Mouse (Mus musculus) neural tube, embryonic 10.5 days (tissue): ENCODE measurements at regions not wholly inside any gene's neighbourhood (a gene's known extent, or its start where the extent isn't known, plus 50 kb on each side); places are given as distances from the start of the nearest gene placed in this dataset.
A peak's percentile ranks its signal among the peaks of the same experiment; 100 is the strongest.
"Not testable (repeated sequence)": the region's sequence is repeated elsewhere in the genome, so short reads cannot be mapped to it uniquely, and the experiment has no call there.

Experiments
- DNase-seq: peaks from one replicate; pipeline ENCODE4 v3.0.0-alpha.2; 2017; ENCODE audit warnings: low spot score; ENCODE audit errors: extremely low spot score

DNA sequence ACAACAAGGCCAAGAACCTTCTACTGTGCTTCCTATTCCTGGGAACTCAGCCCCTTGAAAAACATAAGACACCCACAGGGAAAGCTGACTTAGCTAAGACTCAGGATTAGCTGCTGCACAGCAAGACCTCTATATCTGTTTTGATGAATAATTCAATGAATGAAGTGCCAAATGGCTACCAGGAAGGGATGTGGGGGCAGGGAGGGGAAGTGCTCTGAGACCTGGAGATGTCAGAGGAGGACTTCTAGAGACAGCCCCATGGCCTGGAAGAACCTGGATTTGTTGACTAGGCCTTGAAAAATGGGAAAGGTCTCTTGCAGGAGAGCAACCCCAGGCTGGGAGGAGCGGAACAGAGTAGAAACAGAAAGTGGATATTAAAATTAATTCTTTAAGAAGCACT, 388.5 kb upstream of the Klhl29 start:
- no peak for DNase-seq

DNA sequence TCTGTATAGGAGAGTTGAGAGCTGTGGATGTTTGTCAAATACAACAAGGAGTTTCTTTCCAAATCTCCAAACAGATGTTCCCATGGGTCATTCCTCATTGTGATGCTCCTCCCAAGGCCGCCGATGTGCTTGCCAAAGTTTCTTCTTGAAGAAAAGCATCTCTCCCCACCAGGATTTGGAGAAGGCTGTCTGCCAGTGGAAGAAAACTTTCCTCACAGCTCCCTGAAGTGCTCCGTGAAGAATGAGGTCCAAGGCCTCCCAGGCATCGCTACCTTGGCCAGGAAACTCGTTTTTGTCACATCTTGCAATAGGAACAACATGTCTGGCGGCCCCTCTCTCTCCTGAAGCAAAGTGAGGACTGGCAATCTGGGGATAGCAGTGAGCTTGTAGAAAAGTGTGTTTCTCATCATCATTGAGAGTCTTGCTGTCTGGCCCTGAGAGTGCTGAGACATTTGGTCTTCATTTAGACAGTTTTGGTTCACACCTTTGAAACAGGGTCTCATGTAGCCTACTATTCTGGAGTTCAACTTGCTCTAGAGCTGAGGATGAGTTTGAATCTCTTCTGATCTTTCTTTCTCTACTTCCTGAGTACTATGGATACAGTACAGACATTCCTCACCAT, 386.9 kb upstream of the Klhl29 start:
- DNase-seq = no peak

DNA sequence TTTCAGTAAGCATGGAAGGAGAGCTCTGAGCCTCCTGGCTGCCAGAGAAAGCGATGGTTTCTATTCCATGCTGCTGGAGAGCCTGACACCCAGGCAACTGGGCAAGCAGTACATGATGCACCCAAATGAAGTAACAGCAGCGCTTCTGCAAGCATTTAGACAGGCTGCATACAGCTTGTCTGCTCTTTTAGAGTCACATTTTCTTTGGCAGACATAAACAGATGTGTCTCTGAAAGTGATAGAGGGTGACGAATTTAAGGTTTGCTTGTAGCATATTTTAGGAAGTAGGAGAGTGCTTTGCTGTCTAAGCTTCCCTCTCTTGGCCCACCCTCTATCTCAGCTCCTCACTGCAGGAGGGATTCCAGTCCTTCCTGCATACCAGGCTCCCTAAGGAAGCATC, 384.0 kb upstream of the Klhl29 start:
- DNase-seq = no peak

DNA sequence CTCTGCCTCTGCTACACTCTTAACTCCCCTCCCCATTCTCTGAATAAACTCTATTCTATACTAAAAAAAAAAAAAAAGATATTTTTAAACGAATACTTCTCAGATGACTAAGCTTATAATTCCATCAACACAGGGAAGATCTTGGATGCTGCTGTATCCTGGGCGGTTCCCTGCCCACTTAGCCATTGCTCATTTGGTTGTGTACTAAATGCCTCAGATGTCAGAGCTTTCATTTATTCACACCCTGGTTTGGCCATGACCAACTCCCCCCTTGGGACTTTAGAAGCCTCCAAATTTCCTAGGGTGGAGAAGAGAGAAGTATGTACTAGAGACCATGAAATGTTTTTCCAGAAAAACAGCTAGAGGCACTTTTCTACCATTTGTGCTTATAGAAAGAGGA, 382.3 kb upstream of the Klhl29 start:
- DNase-seq = no peak

DNA sequence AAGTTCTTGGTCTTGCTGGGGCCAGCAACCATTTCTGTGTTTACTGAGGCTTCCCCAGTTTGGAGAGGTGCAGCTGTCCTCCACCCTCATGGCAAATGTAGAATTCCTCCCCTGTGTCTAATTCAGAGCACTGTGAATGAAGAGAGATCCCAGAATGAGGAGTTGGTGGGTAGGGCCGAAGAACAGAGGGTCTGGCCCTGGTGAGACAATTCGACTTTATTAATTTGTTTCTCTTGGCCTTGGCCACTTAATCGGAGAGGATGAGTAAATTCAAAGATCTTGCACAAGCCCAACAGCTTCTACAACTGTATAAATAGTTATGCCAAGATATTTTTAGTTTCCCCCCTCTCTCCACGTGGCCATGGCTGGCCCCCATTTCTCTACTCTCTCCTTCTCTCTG, 381.9 kb upstream of the Klhl29 start:
- DNase-seq = no peak

GRCm38 (mm10) chr12:5753831-5754230, 378.3 kb upstream of the Klhl29 start:
- DNase-seq = no peak

- no peak for DNase-seq
Measured at GRCm38 (mm10) chr12:5744086-5744709, 368.7 kb upstream of the Klhl29 start.

- no peak for DNase-seq
Measured at GRCm38 (mm10) chr12:5736066-5736465, 360.6 kb upstream of the Klhl29 start.

DNA sequence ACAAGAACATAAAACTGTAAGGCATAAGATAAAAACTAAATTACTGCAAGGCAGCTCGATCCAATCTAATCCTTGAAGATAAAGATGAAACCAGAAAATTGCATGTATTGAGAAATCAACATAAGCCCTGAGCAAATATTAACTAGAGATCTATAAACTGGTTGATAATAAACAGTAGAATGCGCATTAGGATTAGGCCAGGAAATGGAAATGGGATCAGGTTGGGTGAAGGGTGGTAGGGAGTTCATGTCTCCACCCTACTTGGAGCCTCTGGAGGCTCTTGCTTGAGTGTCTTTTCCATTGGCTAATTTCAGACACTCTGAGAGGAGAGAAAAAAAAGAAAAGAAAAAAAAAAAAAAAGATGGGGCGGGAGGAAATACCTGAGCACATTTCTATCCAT, 359.4 kb upstream of the Klhl29 start:
- no peak for DNase-seq

- no peak for DNase-seq
Measured at GRCm38 (mm10) chr12:5723113-5723512, 347.6 kb upstream of the Klhl29 start.

- peak; percentile 40 for DNase-seq
Measured at GRCm38 (mm10) chr12:5717527-5717926, 342.0 kb upstream of the Klhl29 start.

DNA sequence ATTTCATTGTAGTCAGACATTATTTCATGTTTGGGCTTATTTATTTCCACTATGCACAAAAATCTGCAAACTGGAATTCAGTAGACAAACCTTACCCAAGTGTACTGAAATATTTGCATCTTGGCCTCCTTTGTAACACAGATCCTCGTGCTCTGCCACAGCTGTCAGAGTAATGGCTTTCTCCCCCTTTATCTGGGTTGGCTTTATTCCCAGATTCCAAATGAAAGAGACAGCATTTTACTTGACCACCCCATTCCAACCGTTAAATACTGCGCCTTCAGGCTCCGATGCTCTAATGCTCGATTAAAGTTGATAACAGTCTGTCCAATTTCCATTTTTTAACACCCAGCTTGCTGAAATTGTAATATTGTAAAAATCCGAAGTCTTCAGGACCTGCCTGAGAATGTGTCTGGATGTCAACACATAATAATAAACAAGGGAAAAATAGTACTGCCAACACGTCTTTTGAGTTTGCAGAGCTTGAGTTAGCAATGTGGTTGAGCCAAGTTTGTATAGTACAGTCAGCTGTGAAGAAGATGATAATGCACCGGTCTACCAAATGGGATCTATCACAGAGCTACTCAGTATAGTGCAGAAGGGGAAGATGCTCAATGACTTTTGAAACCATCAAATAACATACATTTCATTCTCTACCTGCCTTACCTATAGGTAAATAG, 323.4 kb upstream of the Klhl29 start:
- DNase-seq = no peak

DNA sequence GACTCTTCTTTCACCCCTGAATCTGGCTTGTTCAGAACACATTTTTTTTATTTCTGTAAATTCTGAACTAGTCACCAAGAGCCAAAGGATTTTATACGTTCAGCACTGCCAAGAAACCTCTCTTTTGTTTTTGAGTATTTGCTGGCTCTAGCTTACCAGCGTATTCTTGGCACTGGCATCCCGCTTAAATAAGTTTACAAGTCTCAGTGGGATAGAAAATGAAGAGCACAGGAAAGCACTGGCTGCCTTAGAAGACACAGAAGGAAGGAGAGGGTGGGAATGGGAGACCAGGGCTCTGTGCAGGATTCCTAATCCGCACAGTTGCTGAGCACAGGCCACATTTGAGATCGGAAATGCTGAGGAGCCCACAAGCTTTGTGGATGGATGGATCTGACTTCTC, 306.7 kb upstream of the Klhl29 start:
- no peak for DNase-seq

- DNase-seq = not testable (repeated sequence)
Measured at GRCm38 (mm10) chr12:5678126-5678525, 302.6 kb upstream of the Klhl29 start.

DNA sequence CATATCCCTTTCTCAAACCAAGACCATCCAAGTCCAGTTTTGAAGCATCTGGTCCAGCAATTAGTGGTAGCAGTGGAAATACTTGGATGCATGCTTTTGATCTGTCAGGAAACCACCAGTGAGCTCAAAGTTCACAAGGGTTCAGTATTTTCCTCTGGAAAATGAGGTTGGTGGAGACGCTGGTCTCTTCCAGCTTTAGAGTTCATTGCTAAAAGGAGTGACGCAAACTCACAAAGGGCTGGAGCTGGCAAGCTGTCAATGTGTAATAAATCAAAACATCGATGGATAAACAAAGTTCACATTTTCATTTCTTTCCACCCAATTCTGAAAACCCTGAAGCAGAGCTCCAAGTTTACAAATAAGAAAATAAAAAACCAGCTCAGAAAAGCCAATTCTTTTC, 293.0 kb upstream of the Klhl29 start:
- DNase-seq = no peak

GRCm38 (mm10) chr12:5637571-5638275, 262.2 kb upstream of the Klhl29 start:
- no peak for DNase-seq

DNA sequence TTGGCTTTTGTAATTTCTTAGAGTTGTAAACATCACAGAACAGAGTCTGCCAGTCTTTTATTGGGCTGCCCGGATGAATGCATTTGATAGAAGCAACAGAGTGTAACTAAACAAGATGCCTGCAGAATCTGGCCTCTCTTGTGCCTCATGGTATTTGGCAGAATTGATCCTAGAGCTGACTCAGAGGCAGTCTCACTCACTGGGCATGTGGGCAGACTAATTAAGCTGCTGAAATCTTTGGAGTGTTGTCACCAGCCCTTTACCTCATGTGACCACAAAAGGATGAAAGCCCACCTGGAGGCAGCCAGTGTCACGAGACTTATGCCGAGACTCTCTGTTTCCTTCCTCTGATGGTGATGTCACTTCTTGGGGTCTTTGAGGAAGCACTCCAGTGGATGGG, 258.5 kb upstream of the Klhl29 start:
- no peak for DNase-seq

GRCm38 (mm10) chr12:5601084-5601654, 225.7 kb upstream of the Klhl29 start:
- no peak for DNase-seq

DNA sequence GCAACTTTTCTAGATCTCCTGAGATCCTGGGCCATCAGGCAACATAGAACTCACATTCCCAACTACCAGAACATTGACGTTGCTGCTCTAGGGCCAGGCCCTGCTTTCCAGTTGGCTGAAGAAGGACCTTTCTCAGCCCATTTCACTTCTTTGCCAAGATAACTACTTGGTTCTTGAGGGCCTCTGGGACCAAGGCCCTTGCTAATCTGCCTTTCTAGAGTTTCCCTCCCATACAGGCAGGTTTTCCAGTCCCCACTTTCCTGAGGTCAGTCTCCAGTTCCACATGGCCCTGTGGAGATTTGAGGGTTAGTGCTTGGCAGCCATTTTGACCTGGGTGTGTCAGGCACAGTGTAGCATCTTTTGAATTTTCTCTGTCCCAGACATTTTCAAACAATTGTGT, 223.9 kb upstream of the Klhl29 start:
- DNase-seq = no peak

GRCm38 (mm10) chr12:5598961-5599360, 223.5 kb upstream of the Klhl29 start:
- DNase-seq = no peak

DNA sequence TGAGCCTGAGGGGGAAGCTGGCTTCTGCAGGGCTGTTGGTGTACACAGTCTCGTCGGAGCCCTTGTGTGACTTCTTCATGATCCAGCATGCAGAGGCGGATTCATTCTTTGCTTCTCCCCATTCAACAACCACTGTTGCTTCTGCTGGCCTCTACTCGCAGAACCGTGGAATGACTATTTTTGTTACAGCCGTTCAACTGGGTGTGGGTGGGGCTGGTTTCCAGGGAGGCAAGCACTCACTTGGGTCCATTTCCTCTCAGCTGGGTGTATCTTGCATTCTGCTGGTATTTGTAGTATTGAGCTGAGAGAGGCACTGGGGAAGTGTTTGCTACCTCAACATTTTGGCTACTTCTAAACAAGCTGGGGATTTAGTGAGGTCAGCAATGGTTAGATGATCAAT, 197.3 kb upstream of the Klhl29 start:
- DNase-seq = no peak

DNA sequence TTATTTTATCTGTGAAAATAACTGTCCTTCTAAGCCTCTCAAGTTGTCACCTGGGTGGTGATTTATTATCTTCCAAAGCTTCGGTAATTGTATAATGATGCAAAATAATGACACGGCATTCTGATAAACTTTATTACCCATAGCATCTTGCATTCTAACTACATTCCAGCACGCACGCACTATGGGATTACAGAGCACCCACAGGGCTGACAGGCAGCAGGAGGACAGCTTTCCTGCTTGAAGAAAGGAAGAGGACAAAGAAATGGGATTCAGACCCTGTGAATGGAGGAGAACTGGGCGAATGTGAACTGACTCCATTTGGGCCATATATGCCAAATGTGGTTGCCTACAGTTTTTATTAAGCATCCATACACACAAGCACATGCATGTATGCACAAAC, 193.5 kb upstream of the Klhl29 start:
- DNase-seq = peak; percentile 7
